Mouse (Mus musculus) monocyte, adult 5-6 weeks (primary cell): ENCODE measurements around the gene Tekt3. TPM values are rescaled to one million over a fixed set of nuclear protein-coding genes. Genes with fewer than 3 reads are reported as not detected.

Experiments
- ATAC-seq: fragments of 153-309, 156-312 bp; replicated peaks from 2 replicates; pipeline ENCODE4 v1.8.0; 2017; ENCODE audit warnings: mild to moderate bottlenecking; ENCODE audit not compliant: low TSS enrichment, insufficient number of reproducible peaks, severe bottlenecking, poor library complexity, low FRiP score
- total RNA-seq: library from RNA; stranded (forward); fragments of 200-1000, 200-491, 200-594 nt; gene quantifications from 3 replicates; pipeline ENCODE4 v1.2.3, GENCODE M21; 2017

Gene Tekt3
- total RNA-seq, 1 experiment from 2014 or later = not detected

GRCm38 (mm10) chr11:63051996-63052395, 9.5 kb upstream of the Tekt3 start:
- ATAC-seq = no peak

GRCm38 (mm10) chr11:63055596-63055995, 5.9 kb upstream of the Tekt3 start:
- no peak for ATAC-seq

GRCm38 (mm10) chr11:63058375-63058952, 3.0 kb upstream of the Tekt3 start:
- no peak for ATAC-seq

GRCm38 (mm10) chr11:63059911-63060310, 1.5 kb upstream of the Tekt3 start:
- ATAC-seq = no peak

- ATAC-seq = no peak
Observed at GRCm38 (mm10) chr11:63066526-63066925, 5.1 kb downstream of the Tekt3 start.

GRCm38 (mm10) chr11:63070081-63070480, 8.6 kb downstream of the Tekt3 start:
- ATAC-seq = no peak

GRCm38 (mm10) chr11:63084536-63084935, 23.1 kb downstream of the Tekt3 start:
- ATAC-seq = no peak

- no peak for ATAC-seq
Observed at GRCm38 (mm10) chr11:63088672-63089071, 27.2 kb downstream of the Tekt3 start.

- ATAC-seq = no peak
Observed at GRCm38 (mm10) chr11:63090210-63090609, 28.8 kb downstream of the Tekt3 start.

GRCm38 (mm10) chr11:63090986-63091385, 29.5 kb downstream of the Tekt3 start:
- ATAC-seq = no peak

- no peak for ATAC-seq
Observed at GRCm38 (mm10) chr11:63092271-63092670, 30.8 kb downstream of the Tekt3 start.

GRCm38 (mm10) chr11:63093601-63094000, 32.1 kb downstream of the Tekt3 start:
- no peak for ATAC-seq

- no peak for ATAC-seq
Observed at GRCm38 (mm10) chr11:63094496-63094895, 33.0 kb downstream of the Tekt3 start.

- no peak for ATAC-seq
Observed at GRCm38 (mm10) chr11:63098016-63098415, 36.6 kb downstream of the Tekt3 start.

- no peak for ATAC-seq
Observed at GRCm38 (mm10) chr11:63099390-63099789, 37.9 kb downstream of the Tekt3 start.

- no peak for ATAC-seq
Observed at GRCm38 (mm10) chr11:63103256-63103655, 41.8 kb downstream of the Tekt3 start.

GRCm38 (mm10) chr11:63104026-63104425, 42.6 kb downstream of the Tekt3 start:
- no peak for ATAC-seq

- no peak for ATAC-seq
Observed at GRCm38 (mm10) chr11:63109230-63109775, 47.8 kb downstream of the Tekt3 start.

GRCm38 (mm10) chr11:63110329-63110728, 48.9 kb downstream of the Tekt3 start:
- no peak for ATAC-seq

- no peak for ATAC-seq
Observed at GRCm38 (mm10) chr11:63114807-63115641, 53.6 kb downstream of the Tekt3 start.
